Mouse (Mus musculus) bone marrow macrophage, adult 2 months (primary cell): Measurements from ENCODE around the gene Zc2hc1c. TPM values are rescaled to one million over a fixed set of nuclear protein-coding genes. Genes with fewer than 3 reads are reported as not detected.

Source experiments
- H3K27ac ChIP-seq: 2 replicates; pipeline ENCODE4 v1.5.1; 2012; ENCODE audit warnings: low read depth, low read length; ENCODE audit not compliant: insufficient read depth
- H3K4me1 ChIP-seq: 2 replicates; pipeline ENCODE4 v1.6.1; 2012; ENCODE audit warnings: low read length; ENCODE audit not compliant: control insufficient read depth, insufficient read depth
- H3K4me3 ChIP-seq: 2 replicates; pipeline ENCODE4 v1.5.1; 2012; ENCODE audit warnings: mild to moderate bottlenecking, low read length, moderate library complexity; ENCODE audit not compliant: insufficient read depth
- CTCF ChIP-seq: IDR thresholded peaks from 2 replicates; pipeline ENCODE4 v1.5.1; 2012; ENCODE audit warnings: low read depth, mild to moderate bottlenecking, low read length, moderate library complexity
- POLR2A ChIP-seq: IDR thresholded peaks from 2 replicates; pipeline ENCODE4 v1.6.1; 2012; ENCODE audit warnings: mild to moderate bottlenecking, low read depth, low read length, borderline replicate concordance
- polyA plus RNA-seq: library from polyadenylated mRNA; stranded (reverse); fragments of >200 nt; gene quantifications from 2 replicates; pipeline ENCODE4 v1.2.4, GENCODE M21; 2012; ENCODE audit not compliant: missing spikeins, insufficient read depth, insufficient read length

Zc2hc1c gene
- polyA plus RNA-seq, 1 experiment = not detected

- peaks cover 27% of the 10 kb centered on the region for H3K4me1 ChIP-seq
- peak overlapping the region; percentile 91 for H3K4me3 ChIP-seq
- peak overlapping the region; percentile 93 for H3K27ac ChIP-seq
- TF ChIP-seq CTCF (no peak), POLR2A (no peak)
Observed at GRCm38 (mm10) chr12:85338815-85339214, 50.4 kb downstream of the Zc2hc1c start.

GRCm38 (mm10) chr12:85339243-85339729 lies 50.9 kb downstream of the Zc2hc1c start, which contains the start of gene Nek9:
Gene Nek9, minus strand, starts transcription at chr12:85339362.
- Histone ChIP-seq H3K4me3 (peak within 1 kb of the TSS; percentile 91), H3K27ac (peak within 1 kb of the TSS; percentile 93), H3K4me1 (peaks cover 31% of the 10 kb centered on the region)
- TF ChIP-seq CTCF (no peak), POLR2A (no peak)

- H3K4me3 ChIP-seq = peak overlapping the region; percentile 91
- H3K27ac ChIP-seq = peak overlapping the region; percentile 93
- H3K4me1 ChIP-seq = peaks cover 38% of the 10 kb centered on the region
- TF ChIP-seq POLR2A (no peak), CTCF (no peak)
Observed at GRCm38 (mm10) chr12:85339947-85340346, 51.6 kb downstream of the Zc2hc1c start.

GRCm38 (mm10) chr12:85341131-85341530 lies 52.7 kb downstream of the Zc2hc1c start:
- Histone ChIP-seq H3K4me1 (peaks cover 43% of the 10 kb centered on the region), H3K4me3 (no peak overlapping the region)
- TF ChIP-seq POLR2A = no peak
- no peak for TF ChIP-seq CTCF

GRCm38 (mm10) chr12:85342310-85342709 lies 53.9 kb downstream of the Zc2hc1c start:
- TF ChIP-seq CTCF = no peak
- TF ChIP-seq POLR2A = no peak
- H3K27ac ChIP-seq = no peak overlapping the region
- H3K4me3 ChIP-seq = no peak overlapping the region
- H3K4me1 ChIP-seq = peaks cover 46% of the 10 kb centered on the region

More at GRCm38 (mm10) chr12:85341131-85341530, 52.7 kb downstream of the Zc2hc1c start:
- peak overlapping the region; percentile 45; the same call in 1 of the 2 replicates for H3K27ac ChIP-seq

GRCm38 (mm10) chr12:85344252-85344651 lies 55.9 kb downstream of the Zc2hc1c start:
- Histone ChIP-seq H3K4me1 (peaks cover 57% of the 10 kb centered on the region), H3K27ac (peak overlapping the region; percentile 98), H3K4me3 (no peak overlapping the region)
- no peak for TF ChIP-seq CTCF
- no peak for TF ChIP-seq POLR2A

GRCm38 (mm10) chr12:85345559-85345958 lies 57.2 kb downstream of the Zc2hc1c start:
- peak overlapping the region; percentile 98 for H3K27ac ChIP-seq
- H3K4me1 ChIP-seq = peaks cover 65% of the 10 kb centered on the region
- no peak overlapping the region for H3K4me3 ChIP-seq
- no peak for TF ChIP-seq CTCF
- TF ChIP-seq POLR2A = no peak

GRCm38 (mm10) chr12:85346374-85346773 lies 58.0 kb downstream of the Zc2hc1c start:
- no peak for TF ChIP-seq CTCF
- no peak for TF ChIP-seq POLR2A
- Histone ChIP-seq H3K4me1 (peaks cover 65% of the 10 kb centered on the region), H3K4me3 (no peak overlapping the region), H3K27ac (peak overlapping the region; percentile 98)

GRCm38 (mm10) chr12:85347196-85347595 lies 58.8 kb downstream of the Zc2hc1c start:
- Histone ChIP-seq H3K4me1 (peaks cover 68% of the 10 kb centered on the region), H3K4me3 (no peak overlapping the region), H3K27ac (peak overlapping the region; percentile 98)
- TF ChIP-seq CTCF (no peak), POLR2A (no peak)

- H3K4me1 ChIP-seq = peaks cover 70% of the 10 kb centered on the region
- H3K27ac ChIP-seq = peak overlapping the region; percentile 98
- no peak overlapping the region for H3K4me3 ChIP-seq
- no peak for TF ChIP-seq POLR2A
- TF ChIP-seq CTCF = no peak
Observed at GRCm38 (mm10) chr12:85348338-85348737, 59.9 kb downstream of the Zc2hc1c start.

Other genes starting within 250 kb of the Zc2hc1c start
- 1.4 and 3.1 TPM in 2 replicates for gene Prox2, start 177.8 kb upstream of the Zc2hc1c start, polyA plus RNA-seq
- 86.0 and 92.0 TPM in 2 replicates for gene Dlst, start 177.8 kb upstream of the Zc2hc1c start, polyA plus RNA-seq
- not detected in 2 replicates for gene Rps6kl1, start 137.3 kb upstream of the Zc2hc1c start, polyA plus RNA-seq
- gene Pgf, start 110.8 kb upstream of the Zc2hc1c start, polyA plus RNA-seq = 2.2 TPM in 2 replicates
- gene Eif2b2, start 69.1 kb upstream of the Zc2hc1c start, polyA plus RNA-seq = 34.3 and 45.1 TPM in 2 replicates
- gene Mlh3, start 18.0 kb upstream of the Zc2hc1c start, polyA plus RNA-seq = 7.0 and 8.1 TPM in 2 replicates
- gene Acyp1, start 153 bp upstream of the Zc2hc1c start, polyA plus RNA-seq = 23.5 and 24.0 TPM in 2 replicates
- gene Nek9, start 50.8 kb downstream of the Zc2hc1c start, polyA plus RNA-seq = 46.6 and 52.4 TPM in 2 replicates
- 291 and 303 TPM in 2 replicates for gene Tmed10, start 86.3 kb downstream of the Zc2hc1c start, polyA plus RNA-seq
- gene Fos, start 185.3 kb downstream of the Zc2hc1c start, polyA plus RNA-seq = 64.0 and 65.2 TPM in 2 replicates